Mouse (Mus musculus): ENCODE measurements around the gene Plod1. TPM values are rescaled to one million over a fixed set of nuclear protein-coding genes. Genes with fewer than 3 reads are reported as not detected.
A peak's percentile ranks its signal among the peaks of the same experiment; 100 is the strongest.

The Plod1 gene
- polyA plus RNA-seq (2015; fragmentation: Nextera tagmentation; extraction: Ambion mirVana) = 24.8 and 25.4 TPM in 2 replicates

GRCm38 (mm10) chr4:147936331-147936954 is at the start of gene Plod1:
TSS of gene Plod1 (minus strand) at chr4:147936767.
- H3K9ac ChIP-seq (replicated peaks) = peak within 1 kb of the TSS; percentile 80
- TF ChIP-seq CTCF (IDR thresholded peaks at IDR 0.05; ENCODE audit: low read depth) (no peak), EP300 (IDR thresholded peaks at IDR 0.05; ENCODE audit: low read depth) (no peak)
- H3K4me1 ChIP-seq (ENCODE audit: insufficient read depth) = peaks cover 37% of the 10 kb centered on the region
- peak within 1 kb of the TSS; percentile 81 for H3K27ac ChIP-seq (ENCODE audit: low read depth)
- H3K4me2 ChIP-seq (ENCODE audit: low read depth, low read length) = peak within 1 kb of the TSS; percentile 89
- ATAC-seq (peak; percentile 45), DNase-seq (peak; percentile 83)
- under 1% methylated on average over 50 of the region's 51 CpGs for WGBS (ENCODE audit: insufficient replicate concordance)
- no peaks in the 10 kb centered on the region for H3K9me3 ChIP-seq (ENCODE audit: low read length)
- H3K4me3 ChIP-seq (ENCODE audit: low read depth, low read length) = peak within 1 kb of the TSS; percentile 81
- no peaks in the 10 kb centered on the region for H3K36me3 ChIP-seq (replicated peaks; ENCODE audit: insufficient read depth, low read length)
- H3K27me3 ChIP-seq (ENCODE audit: insufficient read depth, low read length) = no peaks in the 10 kb centered on the region

DNA sequence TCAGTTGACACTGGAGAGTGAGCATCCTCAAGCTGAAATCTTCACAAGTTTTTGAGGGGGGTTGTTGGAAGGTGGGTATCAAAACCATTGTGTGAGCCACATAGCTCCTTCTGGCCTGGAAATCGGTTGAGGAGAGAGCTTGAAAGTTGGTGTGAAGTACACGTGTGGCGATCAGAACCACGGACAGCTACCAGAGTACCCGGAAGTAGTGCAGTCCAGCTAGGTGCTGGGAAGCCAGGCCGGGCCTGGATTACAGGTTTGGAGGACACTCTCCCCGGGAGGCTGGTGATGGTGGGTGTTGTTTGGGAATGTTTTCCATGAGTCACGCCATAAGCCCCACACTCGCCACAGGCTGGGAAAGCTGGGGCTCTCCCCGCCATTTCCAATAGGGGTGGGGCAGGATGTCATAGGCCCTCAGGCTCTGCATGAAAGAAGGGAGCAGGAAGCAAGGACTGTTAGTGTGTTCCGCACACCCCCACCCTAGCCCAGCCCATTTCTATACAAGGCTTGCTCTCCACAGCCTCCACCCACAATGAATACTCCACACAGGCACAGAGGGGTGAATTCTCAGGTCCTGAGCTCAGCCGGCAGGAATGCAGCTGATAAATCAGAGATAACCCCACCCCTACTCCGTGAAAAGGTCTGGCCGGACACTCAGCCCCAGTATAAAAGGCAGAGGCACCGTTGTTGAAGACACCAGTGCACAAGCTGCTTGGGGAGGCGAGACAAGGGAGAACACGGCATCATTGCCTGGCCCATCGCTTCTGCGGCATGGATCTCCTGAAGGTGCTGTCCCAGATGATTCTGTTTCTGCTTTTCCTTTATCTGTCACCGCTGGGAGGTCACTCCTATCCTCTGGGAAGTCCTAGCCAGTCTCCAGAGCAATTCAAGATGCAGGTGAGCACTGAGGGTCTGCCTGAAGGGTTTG is 48.9 kb upstream of the Plod1 start, which contains the start of gene Nppb:
TSS of gene Nppb (plus strand) at position 584 of the 928 bp plus-strand sequence.
- ATAC-seq (no peak), DNase-seq (peak; percentile 50)
- Histone ChIP-seq H3K27ac (ENCODE audit: low read depth) (no peak within 1 kb of the TSS), H3K4me3 (ENCODE audit: low read depth, low read length) (no peak within 1 kb of the TSS), H3K9ac (replicated peaks) (no peak within 1 kb of the TSS), H3K27me3 (ENCODE audit: insufficient read depth, low read length) (no peaks in the 10 kb centered on the region), H3K4me2 (ENCODE audit: low read depth, low read length) (no peak within 1 kb of the TSS), H3K4me1 (ENCODE audit: insufficient read depth) (no peaks in the 10 kb centered on the region), H3K9me3 (ENCODE audit: low read length) (no peaks in the 10 kb centered on the region), H3K36me3 (replicated peaks; ENCODE audit: insufficient read depth, low read length) (no peaks in the 10 kb centered on the region)
- 23% methylated on average over 20 of the region's 20 CpGs for WGBS (ENCODE audit: insufficient replicate concordance)
- no peak for TF ChIP-seq CTCF (IDR thresholded peaks at IDR 0.05; ENCODE audit: low read depth)
- no peak for TF ChIP-seq EP300 (IDR thresholded peaks at IDR 0.05; ENCODE audit: low read depth)

DNA sequence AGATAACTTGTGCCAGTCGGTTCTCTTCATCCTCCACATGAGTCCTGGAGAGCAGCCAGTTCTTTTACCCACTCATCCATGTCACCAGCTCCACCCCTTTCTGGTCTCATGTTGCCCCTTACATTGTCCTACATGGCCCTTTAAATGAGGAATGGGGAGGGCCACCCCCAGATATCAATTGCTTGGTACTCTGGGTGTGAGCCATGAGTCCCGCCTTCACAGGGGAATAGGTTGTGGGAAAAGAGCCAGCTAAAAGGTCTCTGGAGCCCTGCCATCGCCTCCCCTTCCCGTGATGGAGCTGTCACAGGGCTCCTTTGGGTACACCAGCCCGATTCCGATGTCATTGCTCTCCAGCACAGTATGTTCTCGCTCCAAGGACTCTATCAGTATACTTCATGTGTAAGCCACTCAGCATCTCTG is 42.9 kb upstream of the Plod1 start:
- Histone ChIP-seq H3K9me3 (ENCODE audit: low read length) (peaks cover 4% of the 10 kb centered on the region; the same call in 1 of the 2 replicates), H3K27me3 (ENCODE audit: insufficient read depth, low read length) (no peaks in the 10 kb centered on the region), H3K4me1 (ENCODE audit: insufficient read depth) (no peaks in the 10 kb centered on the region), H3K9ac (replicated peaks) (no peak overlapping the region), H3K36me3 (replicated peaks; ENCODE audit: insufficient read depth, low read length) (no peaks in the 10 kb centered on the region), H3K4me2 (ENCODE audit: low read depth, low read length) (no peak overlapping the region), H3K27ac (ENCODE audit: low read depth) (no peak overlapping the region), H3K4me3 (ENCODE audit: low read depth, low read length) (no peak overlapping the region)
- no peak for DNase-seq
- ATAC-seq = no peak
- 68% methylated on average over 7 of the region's 7 CpGs for WGBS (ENCODE audit: insufficient replicate concordance)
- TF ChIP-seq CTCF (IDR thresholded peaks at IDR 0.05; ENCODE audit: low read depth) (no peak), EP300 (IDR thresholded peaks at IDR 0.05; ENCODE audit: low read depth) (no peak)

DNA sequence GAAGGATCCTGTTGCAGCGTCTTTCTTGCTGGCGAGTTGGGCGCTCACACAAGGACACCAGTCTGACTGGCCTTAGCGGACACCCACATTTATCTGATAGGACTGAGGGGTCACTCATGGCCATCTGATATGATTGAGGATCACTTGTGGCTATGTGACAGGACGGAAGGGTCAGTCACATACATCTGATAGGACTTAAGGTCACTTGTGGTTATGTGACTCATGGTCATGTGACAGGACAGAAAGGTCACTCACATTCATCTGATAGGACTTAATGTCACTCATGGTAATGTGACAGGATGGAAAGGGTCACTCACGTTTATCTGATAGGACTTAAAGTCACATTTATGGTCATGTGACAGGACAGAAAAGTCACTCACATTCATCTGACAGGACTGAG is 41.8 kb upstream of the Plod1 start:
- ATAC-seq (no peak), DNase-seq (no peak)
- H3K36me3 ChIP-seq (replicated peaks; ENCODE audit: insufficient read depth, low read length) = no peaks in the 10 kb centered on the region
- no peak for TF ChIP-seq CTCF (IDR thresholded peaks at IDR 0.05; ENCODE audit: low read depth)
- TF ChIP-seq EP300 (IDR thresholded peaks at IDR 0.05; ENCODE audit: low read depth) = no peak
- no peaks in the 10 kb centered on the region for H3K27me3 ChIP-seq (ENCODE audit: insufficient read depth, low read length)
- H3K9me3 ChIP-seq (ENCODE audit: low read length) = peaks cover 4% of the 10 kb centered on the region; the same call in 1 of the 2 replicates
- no peak overlapping the region for H3K4me3 ChIP-seq (ENCODE audit: low read depth, low read length)
- no peak overlapping the region for H3K4me2 ChIP-seq (ENCODE audit: low read depth, low read length)
- H3K27ac ChIP-seq (ENCODE audit: low read depth) = no peak overlapping the region
- 74% methylated on average over 6 of the region's 6 CpGs for WGBS (ENCODE audit: insufficient replicate concordance)
- H3K9ac ChIP-seq (replicated peaks) = no peak overlapping the region
- no peaks in the 10 kb centered on the region for H3K4me1 ChIP-seq (ENCODE audit: insufficient read depth)

GRCm38 (mm10) chr4:147977726-147978125 is 41.2 kb upstream of the Plod1 start:
- DNase-seq (no peak), ATAC-seq (no peak)
- Histone ChIP-seq H3K27ac (ENCODE audit: low read depth) (no peak overlapping the region), H3K36me3 (replicated peaks; ENCODE audit: insufficient read depth, low read length) (no peaks in the 10 kb centered on the region), H3K27me3 (ENCODE audit: insufficient read depth, low read length) (no peaks in the 10 kb centered on the region), H3K4me2 (ENCODE audit: low read depth, low read length) (no peak overlapping the region), H3K9ac (replicated peaks) (no peak overlapping the region), H3K4me1 (ENCODE audit: insufficient read depth) (no peaks in the 10 kb centered on the region), H3K4me3 (ENCODE audit: low read depth, low read length) (no peak overlapping the region), H3K9me3 (ENCODE audit: low read length) (peaks cover 4% of the 10 kb centered on the region; the same call in 1 of the 2 replicates)
- WGBS (ENCODE audit: insufficient replicate concordance) = 65% methylated on average over 4 of the region's 4 CpGs
- TF ChIP-seq EP300 (IDR thresholded peaks at IDR 0.05; ENCODE audit: low read depth) (no peak), CTCF (IDR thresholded peaks at IDR 0.05; ENCODE audit: low read depth) (no peak)

GRCm38 (mm10) chr4:147976237-147976636 is 39.7 kb upstream of the Plod1 start:
- Histone ChIP-seq H3K9ac (replicated peaks) (no peak overlapping the region), H3K27ac (ENCODE audit: low read depth) (no peak overlapping the region), H3K36me3 (replicated peaks; ENCODE audit: insufficient read depth, low read length) (no peaks in the 10 kb centered on the region), H3K4me3 (ENCODE audit: low read depth, low read length) (no peak overlapping the region), H3K27me3 (ENCODE audit: insufficient read depth, low read length) (no peaks in the 10 kb centered on the region), H3K4me1 (ENCODE audit: insufficient read depth) (no peaks in the 10 kb centered on the region), H3K9me3 (ENCODE audit: low read length) (peaks cover 4% of the 10 kb centered on the region; the same call in 1 of the 2 replicates), H3K4me2 (ENCODE audit: low read depth, low read length) (no peak overlapping the region)
- DNase-seq = no peak
- no peak for TF ChIP-seq CTCF (IDR thresholded peaks at IDR 0.05; ENCODE audit: low read depth)
- no peak for TF ChIP-seq EP300 (IDR thresholded peaks at IDR 0.05; ENCODE audit: low read depth)
- ATAC-seq = no peak
- WGBS (ENCODE audit: insufficient replicate concordance) = 50% methylated on average over 3 of the region's 3 CpGs
